Mouse (Mus musculus) adrenal gland, postnatal 14 days (tissue): ENCODE results near the gene Ttc21a. TPM values are rescaled to one million over a fixed set of nuclear protein-coding genes. Genes with fewer than 3 reads are reported as not detected.
A peak's percentile ranks its signal among the peaks of the same experiment; 100 is the strongest.
"Not testable (repeated sequence)": the region's sequence is repeated elsewhere in the genome, so short reads cannot be mapped to it uniquely, and the experiment has no call there.

Experiments used
- DNase-seq: peaks from one replicate; pipeline ENCODE4 v3.0.0; 2021; ENCODE audit warnings: mixed read lengths
- total RNA-seq: library from RNA; stranded (reverse); gene quantifications from 2 replicates; pipeline ENCODE4 v1.2.3, GENCODE M21; 2021

Ttc21a gene
- total RNA-seq, 1 experiment from 2014 or later, result 0.11 TPM

DNA sequence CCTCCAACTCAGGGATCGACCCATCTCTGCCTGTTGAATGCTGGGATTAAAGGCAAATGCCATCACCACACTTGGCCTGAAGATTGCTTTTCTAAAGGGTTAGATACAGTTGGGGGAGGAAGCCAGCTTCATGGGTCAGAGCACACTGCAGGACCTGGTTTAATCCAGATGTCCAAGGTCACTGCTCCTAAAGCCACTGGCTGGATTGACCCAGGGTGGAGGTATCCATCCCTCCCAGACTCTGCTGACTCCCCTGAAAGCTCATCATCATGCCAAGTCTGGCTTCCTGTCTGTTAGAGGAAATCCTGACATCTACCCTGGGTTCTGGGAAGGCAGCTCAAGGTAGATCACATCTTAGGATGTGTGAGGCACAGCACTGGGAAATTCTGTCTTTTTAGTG is 61.4 kb downstream of the Ttc21a start:
- DNase-seq, result no peak

- DNase-seq, result no peak
These were observed 62.2 kb downstream of the Ttc21a start for GRCm38 (mm10) chr9:119999636-120000035.

- peak; percentile 3 for DNase-seq
These were observed 63.4 kb downstream of the Ttc21a start for GRCm38 (mm10) chr9:120000761-120001160.

DNA sequence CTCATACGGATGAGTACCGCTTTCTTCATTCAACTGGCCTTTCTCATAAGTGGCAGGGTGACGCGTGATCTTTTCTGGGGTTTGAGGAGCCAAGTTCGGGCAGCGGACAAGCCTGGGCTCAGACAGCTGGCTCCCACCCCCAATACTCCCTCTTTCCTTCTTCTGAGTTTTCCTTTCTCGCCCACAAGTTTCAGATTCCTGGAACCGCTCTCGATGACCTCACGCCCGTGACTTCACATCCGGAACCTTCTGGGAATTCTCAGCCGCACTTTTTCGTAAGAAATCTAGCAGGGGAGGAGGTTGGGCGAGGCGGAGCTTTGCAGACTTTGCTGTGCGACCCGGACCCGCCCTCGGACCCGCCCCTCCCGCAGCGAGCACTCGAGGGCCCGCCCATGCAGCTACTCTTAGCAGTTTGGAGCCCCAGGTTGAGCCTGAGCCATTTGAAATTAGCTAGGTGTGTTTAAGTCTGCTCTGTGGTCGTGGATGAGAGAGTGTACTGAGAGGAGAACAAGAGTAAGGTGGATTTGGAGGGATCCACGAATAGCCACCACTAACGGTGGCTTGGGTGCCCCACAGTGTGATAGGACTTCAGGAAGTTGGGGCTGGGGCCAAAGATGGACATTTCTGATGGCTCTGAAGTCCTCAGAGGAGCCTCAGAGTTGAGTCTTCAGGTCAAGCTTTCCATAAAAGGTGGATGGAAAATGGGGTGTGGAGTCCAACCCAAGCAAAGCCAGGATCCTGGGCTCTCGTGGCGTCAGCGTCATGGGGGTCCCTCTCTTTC is 64.7 kb downstream of the Ttc21a start:
- DNase-seq, result peak; percentile 92

DNA sequence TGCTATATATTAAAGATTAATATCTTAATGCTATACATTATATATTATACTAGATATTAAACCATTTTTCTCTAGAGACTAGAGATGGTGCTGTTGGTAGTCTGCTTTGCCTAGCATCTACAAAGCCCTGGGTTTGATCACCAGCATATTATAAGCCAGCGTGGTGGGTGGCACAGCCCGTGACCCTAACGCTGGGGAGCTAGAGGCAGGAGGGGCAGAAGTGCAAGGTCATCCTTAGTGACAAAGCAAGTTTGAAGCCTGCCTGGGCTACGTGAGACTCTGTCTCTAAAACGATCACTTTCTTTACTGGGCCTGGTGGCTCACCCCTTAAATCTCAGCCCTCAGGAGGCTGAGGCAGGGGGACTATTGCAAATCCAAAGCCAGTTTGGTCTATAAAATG is 65.5 kb downstream of the Ttc21a start:
- DNase-seq, result peak; percentile 1

GRCm38 (mm10) chr9:120005936-120006335 is 68.5 kb downstream of the Ttc21a start:
- DNase-seq, result peak; percentile 3

DNA sequence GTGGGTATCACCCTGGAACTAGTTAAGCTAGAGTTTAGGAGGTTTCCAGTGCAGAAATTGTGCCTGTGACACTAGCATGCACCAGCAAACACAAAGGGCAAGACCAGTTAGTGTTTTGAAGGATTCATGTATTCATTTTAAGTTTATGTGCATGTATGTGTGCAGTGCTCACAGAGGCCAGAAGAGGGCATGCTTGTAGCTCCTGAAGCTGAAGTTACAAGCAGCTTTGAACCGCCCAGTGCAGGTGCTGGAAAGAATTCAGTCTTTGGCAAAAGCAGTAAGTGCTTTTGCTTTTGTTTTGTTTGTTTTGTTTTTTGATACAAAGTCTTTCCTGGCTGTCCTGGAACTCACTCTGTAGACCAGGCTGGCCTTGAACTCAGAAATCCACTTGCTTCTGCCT is 70.4 kb downstream of the Ttc21a start:
- no peak for DNase-seq

DNA sequence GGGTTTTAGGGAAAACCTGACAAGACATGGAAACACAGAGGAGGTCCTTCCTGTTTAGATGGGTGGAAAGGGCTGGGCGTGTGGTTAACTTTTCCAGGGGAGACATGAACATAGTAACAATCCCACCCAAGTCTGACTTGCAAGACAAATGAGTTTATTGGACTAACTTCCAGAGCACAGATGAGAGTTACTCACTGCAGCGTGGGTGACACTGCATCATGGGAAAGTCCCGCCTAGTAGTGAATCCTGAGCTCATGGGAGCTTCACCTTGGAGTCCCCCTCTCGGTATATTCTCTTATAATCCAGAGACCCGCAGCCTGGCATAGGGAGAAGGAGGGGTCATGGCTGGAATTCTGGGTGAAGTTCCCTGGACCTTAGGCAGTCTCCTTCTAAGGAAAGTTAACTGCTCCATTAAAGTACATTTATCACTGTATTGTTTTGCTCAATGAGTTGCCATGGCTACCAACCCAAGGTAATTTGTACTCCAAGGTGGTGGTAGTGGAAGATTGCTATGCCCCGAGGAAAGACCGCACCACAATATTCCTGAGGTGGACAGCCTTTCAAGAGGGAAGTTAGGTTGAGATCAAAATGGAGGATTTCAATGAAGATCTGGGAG is 71.9 kb downstream of the Ttc21a start:
- no peak for DNase-seq

- DNase-seq, result no peak
These were observed 72.5 kb downstream of the Ttc21a start for GRCm38 (mm10) chr9:120009871-120010270.

- DNase-seq, result peak; percentile 99
These were observed 73.5 kb downstream of the Ttc21a start for GRCm38 (mm10) chr9:120010781-120011511.

DNA sequence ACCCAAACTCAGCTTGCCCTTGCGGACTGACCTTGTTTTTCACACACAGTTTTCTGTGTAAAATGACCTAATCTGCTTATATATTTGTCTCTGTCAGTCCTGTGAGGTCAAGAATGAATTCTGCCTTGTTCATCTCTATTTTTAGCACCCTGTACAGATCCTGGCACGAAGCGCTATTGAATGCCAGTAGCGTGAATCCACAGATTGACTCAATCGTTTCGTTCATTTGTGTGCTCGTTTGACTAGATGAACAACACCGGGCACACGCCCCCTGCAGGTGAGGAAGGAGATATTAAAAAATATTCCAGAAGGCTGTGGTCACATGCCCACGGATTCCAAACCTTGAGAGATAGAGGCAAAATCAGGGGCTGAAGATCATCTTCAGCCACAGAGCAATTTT is 74.1 kb downstream of the Ttc21a start:
- DNase-seq, result peak; percentile 88

DNA sequence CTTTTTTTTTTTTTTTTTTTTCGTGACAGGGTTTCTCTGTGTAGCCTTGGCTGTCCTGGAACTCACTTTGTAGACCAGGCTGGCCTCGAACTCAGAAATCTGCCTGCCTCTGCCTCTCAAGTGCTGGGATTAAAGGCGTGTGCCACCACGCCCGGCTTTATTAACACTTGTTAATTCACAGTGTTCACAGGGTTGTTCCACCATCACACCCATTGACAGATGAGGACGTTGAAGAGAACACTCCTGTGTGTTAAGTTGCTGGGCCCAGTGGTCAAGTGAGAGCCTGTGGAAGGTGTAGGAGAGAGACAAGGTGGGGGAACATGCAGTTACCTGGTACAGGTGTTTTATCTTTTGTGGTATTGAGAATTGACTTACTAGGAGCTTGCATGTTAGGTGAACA is 74.8 kb downstream of the Ttc21a start:
- not testable (repeated sequence) for DNase-seq

DNA sequence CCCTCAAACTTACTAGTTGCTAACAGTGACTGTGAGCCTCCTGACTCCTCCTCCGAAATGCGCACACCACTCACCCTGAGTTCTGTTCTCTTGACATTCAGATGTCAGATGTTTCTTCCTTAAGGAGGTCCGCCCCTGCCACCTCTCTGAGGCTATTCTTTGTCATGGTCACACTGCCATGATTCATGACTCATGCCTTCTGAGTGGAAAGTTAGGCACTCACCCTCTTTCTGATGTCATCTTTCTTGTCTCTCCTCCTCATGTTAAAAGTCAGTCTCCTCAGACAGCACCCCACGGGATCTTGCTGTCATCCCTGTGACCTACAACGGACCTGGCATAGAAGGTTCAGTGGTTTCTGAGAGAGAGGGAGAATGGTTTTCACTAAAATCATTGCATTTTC is 75.4 kb downstream of the Ttc21a start:
- DNase-seq, result peak; percentile 72

GRCm38 (mm10) chr9:120013251-120013820 is 75.9 kb downstream of the Ttc21a start:
- no peak for DNase-seq

- no peak for DNase-seq
These were observed 77.4 kb downstream of the Ttc21a start for GRCm38 (mm10) chr9:120014828-120015227.

GRCm38 (mm10) chr9:120016956-120017355 is 79.5 kb downstream of the Ttc21a start:
- peak; percentile 70 for DNase-seq

Other genes with a start within 250 kb of the Ttc21a start
- not detected in 2 replicates for gene Scn10a, start 218.3 kb upstream of the Ttc21a start, total RNA-seq
- gene Scn11a, start 112.2 kb upstream of the Ttc21a start, total RNA-seq, result 0.04 TPM in 1 of 2 replicates, not detected in the other
- 40.1 and 49.9 TPM in 2 replicates for gene Wdr48, start 42.7 kb upstream of the Ttc21a start, total RNA-seq
- gene Gorasp1, start within 50 bp of the Ttc21a start, total RNA-seq, result 17.0 and 22.3 TPM in 2 replicates
- gene Csrnp1, start 47.1 kb downstream of the Ttc21a start, total RNA-seq, result 17.8 and 24.5 TPM in 2 replicates
- gene Xirp1, start 86.0 kb downstream of the Ttc21a start, total RNA-seq, result 0.22 and 0.30 TPM in 2 replicates
- 2.4 and 3.8 TPM in 2 replicates for gene Cx3cr1, start 132.3 kb downstream of the Ttc21a start, total RNA-seq
- 0.41 TPM in 1 of 2 replicates, not detected in the other for gene Ccr8, start 154.5 kb downstream of the Ttc21a start, total RNA-seq
- gene Slc25a38, start 172.8 kb downstream of the Ttc21a start, total RNA-seq, result 21.6 and 22.6 TPM in 2 replicates
- 729 and 883 TPM in 2 replicates for gene Rpsa, start 190.1 kb downstream of the Ttc21a start, total RNA-seq
- 0.15 TPM in 1 of 2 replicates, not detected in the other for gene Mobp, start 212.1 kb downstream of the Ttc21a start, total RNA-seq